Mouse (Mus musculus) c-Kit-negative CD71-positive TER-119-positive erythroid progenitor cells, embryonic 14.5 days (primary cell): Measurements from ENCODE around the gene Thrap3.
"Not testable (repeated sequence)": the region's sequence is repeated elsewhere in the genome, so short reads cannot be mapped to it uniquely, and the experiment has no call there.

Experiments
- DNase-seq: peaks from one replicate; pipeline ENCODE4 v3.0.0-alpha.2; 2013; ENCODE audit warnings: low read depth, low spot score

Thrap3 gene

DNA sequence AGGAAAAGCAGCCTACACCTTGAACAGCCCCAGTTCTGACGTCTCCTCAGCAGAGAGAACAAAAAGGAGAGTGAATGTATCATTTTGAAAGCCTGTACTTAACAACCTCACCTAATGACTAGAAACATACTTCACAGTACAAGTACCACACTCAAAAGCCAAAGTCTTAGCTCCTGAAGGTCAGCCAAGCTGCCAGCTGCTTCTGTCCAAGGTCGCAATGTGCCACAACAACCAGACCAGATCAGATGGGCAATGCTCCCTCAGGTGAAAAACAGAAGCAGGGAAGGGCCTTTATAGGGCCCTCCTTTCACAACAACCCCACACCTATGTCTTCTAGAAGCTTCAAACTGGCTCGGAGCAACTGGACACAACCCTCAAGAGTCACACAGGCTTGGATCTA lies 36.5 kb downstream of the Thrap3 start:
- no peak for DNase-seq

DNA sequence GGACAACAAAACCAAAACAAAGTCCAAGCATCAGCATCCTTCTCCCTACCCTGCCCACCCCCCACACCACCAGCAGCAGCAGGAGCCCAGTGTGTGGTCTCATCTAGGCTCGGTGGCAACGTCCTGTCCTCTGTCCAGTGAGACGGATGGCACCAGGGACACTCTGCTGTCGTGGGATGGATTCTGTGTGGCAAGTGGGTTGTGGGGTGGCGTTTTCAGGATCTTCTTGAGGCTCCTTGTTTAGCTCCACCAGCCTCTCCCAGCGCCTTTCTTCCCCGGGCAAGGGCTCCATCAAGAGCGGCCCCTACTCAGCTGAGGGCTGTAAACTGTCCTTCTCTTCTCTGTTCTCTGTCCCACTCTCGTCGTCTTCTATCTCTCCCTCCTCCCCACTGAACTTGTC lies 37.5 kb downstream of the Thrap3 start:
- not testable (repeated sequence) for DNase-seq

DNA sequence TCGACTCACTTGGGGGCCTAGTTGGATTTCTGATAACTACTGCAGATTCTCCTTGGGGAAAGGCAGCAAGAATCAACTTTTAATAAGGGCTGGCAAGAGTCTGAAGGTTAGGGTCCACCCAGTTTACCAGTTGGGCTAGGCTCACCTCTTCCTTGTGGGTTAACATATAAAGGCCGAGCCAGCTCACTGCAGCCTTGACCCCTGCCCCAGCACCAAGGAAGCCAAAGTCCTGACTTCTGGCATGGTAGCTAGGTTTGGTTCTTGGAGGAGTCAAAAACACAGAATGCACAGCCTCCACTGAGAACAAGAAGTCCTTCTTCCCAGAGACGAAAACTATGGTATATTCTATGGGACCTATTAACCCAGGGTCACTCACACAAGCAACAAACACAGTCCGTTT lies 38.9 kb downstream of the Thrap3 start:
- no peak for DNase-seq

DNA sequence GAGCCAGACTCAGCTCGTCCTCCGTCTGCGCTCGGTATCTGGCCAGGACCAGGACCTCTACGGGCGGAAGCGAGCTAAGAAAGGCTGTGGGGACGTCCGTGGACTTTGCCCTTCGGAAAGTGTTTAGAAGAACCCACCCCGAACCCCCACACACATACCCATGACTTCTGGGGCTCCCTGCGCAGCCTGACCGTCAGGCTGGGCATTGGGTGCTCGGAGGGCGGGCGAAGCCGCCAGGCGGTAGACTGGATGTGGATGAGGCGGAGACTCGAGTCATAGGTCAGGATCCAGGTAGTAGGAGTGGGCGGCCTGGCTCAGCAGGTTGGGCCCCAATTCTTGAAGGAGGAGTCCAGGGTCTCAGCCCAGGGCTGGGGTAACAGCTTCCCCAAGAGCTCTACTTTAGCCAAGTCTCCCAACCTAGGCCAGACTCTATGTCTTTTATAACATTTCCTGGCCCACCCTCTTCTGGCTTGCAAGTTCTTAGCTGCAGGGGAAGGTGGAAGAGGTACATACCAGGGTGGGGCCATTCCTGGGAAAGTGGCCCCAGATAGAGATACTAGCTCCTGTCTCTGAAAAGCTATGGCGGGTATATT lies 39.4 kb downstream of the Thrap3 start, which contains the start of gene Sh3d21:
TSS of gene Sh3d21 (minus strand) at position 425 of the 593 bp plus-strand sequence.
- no peak for DNase-seq

DNA sequence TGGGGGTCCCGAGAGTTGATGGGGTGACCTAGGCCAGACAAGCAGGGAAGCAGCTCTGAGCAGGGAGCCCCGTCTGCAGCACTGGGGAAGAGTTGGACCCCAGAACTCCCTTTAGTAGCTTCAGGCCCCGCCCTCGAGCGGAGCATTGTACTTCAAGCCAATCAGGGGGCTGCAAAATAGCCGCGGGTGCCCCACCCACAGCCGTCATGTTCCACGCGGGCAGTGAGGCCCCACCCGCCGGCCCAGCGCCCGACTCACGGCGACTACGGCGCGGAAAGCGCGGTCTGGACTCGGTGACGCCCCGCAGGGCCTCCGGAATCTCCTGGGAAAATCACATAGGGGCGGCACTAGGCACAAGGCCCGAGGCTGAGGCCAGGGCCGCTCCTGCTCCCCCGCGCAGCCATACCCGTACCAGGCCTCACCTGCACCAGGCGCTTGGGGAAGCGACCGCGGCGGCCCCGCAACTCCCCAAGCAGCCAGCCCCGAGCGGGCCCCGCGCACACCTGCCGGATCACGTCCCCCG lies 40.0 kb downstream of the Thrap3 start:
- peak; percentile 36 for DNase-seq

DNA sequence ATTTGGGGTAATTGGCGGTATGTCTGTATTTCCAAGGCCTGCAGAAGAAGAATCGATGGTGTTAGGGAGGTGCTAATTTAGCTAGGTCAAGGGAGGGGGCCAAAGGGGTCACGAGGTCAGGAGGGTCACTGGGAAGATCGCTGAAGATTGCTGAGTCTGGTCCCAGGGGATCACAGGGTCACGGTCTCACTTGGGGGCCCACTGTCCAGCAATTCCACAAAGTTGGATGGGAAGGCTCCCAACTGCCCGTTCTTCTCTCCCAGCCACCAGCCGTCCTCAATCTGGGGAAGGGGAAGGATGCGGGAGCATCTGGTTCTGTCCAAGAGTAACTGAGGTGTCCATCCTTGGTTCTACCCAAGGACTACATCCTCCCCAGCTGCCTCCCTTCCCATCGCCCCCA lies 40.6 kb downstream of the Thrap3 start:
- no peak for DNase-seq

DNA sequence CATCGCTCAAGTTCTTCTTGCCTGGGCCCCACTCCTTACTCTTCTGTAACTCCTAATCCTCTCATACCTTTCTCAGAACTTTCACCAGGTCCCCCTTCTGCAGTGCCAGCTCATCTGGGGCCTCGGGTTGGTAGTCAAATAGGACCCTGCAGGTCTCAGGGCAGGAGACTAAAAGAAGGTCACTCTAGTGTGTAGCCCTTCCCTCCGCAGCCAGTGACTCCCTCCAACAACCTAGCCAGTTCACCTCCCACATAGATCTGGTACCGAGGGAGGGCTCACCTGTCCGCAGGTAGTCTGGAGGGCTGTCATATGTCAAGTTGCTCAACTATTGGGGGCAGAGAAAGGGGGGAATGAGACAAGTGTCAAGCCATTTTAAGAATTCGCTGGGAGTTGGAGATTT lies 41.1 kb downstream of the Thrap3 start:
- no peak for DNase-seq

DNA sequence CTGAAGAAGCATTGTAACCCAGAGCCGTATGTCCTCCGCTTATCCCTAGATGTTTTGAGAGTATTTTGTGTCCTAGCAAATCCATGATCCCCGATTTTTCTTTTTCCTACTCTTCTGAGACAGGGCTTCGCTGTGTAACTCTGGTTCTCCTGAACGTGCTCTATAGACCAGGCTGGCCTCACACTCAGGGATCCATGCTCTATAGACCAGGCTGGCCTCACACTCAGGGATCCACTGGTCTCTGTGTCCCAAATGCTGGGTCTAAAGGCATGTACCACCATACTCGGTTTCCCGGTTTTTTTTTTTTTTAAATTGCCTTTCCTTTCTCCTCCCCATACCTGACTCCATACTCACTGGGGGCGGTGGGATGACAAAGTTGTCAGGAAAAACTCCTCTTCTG lies 41.6 kb downstream of the Thrap3 start:
- DNase-seq: no peak

DNA sequence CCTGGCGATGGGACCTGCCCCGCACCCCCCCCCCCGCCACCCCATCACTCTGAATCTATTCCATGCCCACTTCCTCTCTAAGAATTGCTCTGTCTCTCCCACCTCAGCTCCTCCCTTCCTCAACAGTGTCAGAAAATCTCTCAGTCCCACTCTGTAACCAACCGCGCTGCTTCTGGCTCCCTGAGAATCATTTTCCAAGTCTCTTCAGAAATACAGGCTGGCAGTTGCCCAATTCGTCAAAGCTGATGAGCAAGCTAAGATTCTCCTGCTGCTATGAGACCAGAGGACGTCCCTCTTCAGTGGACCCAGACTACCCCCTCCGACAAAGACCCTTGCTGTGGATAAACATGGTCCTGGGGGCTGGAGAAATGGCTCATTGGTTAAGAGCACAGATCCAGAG lies 43.1 kb downstream of the Thrap3 start:
- no peak for DNase-seq

DNA sequence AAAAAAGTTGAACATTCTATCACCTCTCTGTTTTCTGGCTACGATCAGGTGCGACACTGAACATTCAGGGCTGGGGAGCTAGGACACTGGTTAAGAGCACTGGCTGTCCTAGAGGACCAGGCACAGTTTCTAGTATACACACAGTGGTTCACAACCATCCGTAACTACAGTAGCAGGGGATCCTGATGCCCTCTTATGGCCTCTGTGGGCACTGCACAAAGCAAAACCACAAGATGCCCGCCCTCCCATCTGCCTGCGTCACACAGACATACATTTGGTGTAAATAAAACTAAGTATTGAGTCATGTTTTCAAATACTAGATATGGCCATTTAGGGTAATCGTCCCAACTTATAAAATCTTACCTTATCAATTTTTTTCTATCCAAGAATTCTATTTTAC lies 45.0 kb downstream of the Thrap3 start:
- DNase-seq: no peak

DNA sequence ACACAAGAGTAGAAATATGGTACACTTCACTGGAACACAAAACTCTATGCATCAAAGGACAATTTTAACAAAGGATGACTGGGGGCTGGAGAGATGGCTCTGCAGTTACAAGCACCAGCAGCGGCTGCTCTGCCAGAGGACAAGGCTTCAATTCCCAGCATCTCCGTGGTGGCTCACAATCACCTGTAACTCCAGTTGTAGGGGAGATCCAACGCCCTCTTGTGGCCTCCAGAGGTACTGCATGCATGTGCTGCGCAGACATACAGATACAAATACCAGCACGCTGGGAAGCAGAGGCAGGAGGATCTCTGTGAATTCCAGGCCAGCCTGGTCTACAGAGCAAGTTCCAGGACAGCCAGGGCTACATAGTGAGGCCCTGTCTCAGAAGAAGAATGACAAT lies 45.9 kb downstream of the Thrap3 start:
- peak; percentile 40 for DNase-seq

DNA sequence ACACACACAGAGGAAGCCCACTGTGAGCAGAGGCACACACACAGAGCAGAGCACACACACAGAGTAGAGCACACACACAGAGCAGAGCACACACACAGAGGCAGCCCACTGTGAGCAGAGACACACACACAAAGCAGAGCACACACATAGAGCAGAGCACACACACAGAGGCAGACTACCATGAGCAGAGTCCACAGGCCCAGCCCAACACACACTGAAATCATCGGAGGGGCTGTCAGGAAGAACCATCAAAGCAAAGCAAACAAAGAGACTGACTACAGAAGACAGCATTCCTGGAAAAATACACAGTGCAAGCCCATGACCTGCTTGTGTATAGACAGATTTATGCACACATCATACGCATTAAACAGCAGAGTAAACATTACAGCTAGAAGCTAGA lies 46.7 kb downstream of the Thrap3 start:
- DNase-seq: no peak

DNA sequence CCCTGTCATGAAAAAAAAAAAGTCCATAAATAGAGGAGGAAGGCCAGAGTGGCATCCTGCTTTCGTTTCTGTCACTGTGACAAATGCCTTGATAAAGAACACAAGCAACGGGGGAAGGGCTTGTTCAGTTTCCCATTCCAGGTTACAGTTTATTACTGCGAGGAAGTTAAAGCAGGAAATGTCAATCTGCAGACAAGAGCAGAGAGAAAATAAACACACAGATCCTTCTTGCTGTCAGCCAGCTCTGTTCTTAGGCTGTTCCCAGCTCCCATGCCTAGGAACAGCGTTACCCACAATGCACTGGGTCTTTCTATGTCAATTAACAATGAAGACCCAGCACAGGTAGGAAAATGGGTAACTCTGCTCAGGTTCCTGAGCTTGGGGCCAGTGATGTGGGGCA lies 47.4 kb downstream of the Thrap3 start:
- no peak for DNase-seq

DNA sequence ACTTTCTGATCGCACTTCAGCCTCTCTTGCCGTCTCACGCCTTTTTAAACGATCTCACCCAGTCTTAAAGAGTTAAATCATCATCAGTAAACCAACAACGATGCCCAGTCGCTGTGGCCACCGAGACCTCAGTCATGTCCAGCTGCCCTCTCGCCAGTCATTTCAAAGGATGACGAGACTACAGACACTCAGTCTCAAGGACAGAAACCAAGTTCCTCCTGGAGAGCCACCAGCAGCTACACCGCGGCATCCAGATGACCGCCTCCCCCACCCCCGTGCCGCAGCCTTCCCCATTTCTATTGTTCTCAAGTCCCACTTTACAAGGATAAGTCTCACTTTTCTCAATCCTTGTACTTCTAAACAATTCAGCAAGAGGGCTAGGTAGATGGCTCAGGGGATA lies 49.7 kb downstream of the Thrap3 start:
- DNase-seq: no peak

DNA sequence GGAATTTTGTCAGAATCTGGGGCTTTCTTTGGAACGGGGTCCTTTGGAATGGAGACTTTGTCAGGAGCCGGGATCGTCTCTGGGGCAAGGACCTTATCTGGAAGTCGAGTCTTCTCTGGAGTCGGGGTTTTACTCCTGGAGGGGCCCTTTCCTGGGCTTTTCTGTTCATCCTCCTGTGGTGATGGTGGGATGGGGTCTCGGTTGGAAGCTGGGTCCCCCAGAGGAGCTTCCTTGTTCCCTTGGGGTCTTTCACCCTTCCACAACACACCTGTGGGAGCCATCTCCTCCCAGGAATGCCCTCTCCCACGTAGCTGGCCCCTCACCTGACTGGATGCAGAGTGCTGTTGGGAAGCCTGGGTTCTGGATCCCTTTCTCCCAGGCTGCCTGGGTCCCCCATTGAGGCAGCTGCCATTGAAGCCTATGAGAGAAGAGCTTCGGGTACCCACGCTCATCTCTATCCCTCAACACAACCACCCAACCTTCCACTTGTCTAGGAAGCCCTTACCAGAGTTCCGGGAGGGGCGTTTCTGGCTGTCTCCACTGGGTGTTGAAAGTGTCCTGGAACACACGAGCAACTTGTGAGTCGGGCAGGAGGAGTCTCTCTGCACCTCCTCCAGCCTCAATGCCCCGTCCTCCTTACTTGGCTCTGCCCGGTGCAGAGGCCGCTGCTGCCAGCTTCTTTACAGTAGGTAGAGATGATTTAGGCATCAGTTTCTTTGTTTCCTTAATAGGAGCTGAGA lies 50.7 kb downstream of the Thrap3 start:
- DNase-seq: no peak

DNA sequence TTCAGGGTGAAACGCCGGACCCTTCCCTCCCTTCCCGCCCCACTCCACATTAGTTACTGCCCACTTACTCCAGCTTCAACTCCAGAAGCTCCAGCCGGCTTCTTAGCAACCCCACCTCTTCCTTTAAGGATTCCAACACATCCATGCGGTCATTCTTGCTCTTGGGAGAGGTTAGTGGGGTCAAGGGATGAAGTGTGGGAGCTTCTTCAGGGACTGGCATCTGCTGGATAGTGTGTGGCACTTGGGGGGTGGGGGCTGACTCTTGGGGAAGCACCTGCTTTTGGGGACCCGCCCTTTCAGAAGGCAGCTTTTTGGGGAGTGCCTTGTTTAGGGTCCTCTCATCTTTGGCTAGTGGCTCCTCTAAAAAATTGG lies 51.6 kb downstream of the Thrap3 start:
- no peak for DNase-seq

DNA sequence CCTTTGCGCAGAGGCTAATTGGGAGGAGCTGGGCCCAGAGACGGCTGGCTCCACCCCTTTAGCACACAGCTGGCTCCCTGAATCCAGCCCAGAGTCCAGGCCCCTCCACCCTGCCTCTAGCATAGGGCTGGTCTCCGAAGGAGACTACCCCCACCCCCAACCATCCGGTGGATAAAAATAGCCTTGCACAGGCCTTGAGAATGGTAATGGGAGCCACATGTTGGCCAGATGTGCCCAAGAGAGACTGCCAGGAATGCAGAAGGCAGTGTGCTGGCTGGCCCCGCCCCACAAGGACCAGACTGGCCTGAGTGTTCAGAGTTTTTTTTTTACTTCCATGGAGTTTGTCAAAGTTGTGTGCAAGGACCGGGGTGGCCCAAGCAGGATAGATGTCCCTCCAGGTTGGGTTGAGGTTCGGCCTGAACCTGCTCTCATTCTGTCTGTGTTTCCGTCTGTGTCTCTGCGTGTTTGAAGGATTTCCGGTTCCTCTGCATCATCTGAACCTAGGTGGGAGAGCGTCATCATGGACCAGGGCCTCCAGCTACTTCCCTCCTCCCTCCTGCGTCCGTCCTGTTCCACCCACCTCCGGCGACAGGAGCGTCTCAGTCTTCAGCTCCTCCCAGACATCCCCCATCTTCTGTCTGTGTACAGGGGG lies 52.1 kb downstream of the Thrap3 start:
- DNase-seq: no peak

DNA sequence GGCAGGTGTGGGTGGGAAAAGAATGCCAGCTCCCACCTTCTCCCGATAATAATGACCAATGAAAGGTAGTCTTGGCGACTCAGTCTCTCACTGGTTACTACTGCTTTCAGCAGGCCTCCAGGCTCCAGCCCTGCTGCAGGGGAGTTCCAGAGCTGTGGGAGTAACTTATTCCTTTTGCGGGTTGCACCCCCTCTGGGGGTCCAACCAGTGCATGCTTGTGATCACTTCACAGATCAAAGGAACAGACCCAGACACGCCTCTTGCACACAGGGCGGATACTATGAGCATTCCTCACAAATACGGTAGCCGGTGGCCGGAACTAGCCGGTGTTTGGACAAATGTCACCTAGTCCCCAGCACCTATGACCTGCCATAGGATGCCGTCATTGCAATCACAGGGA lies 52.8 kb downstream of the Thrap3 start:
- DNase-seq: no peak

DNA sequence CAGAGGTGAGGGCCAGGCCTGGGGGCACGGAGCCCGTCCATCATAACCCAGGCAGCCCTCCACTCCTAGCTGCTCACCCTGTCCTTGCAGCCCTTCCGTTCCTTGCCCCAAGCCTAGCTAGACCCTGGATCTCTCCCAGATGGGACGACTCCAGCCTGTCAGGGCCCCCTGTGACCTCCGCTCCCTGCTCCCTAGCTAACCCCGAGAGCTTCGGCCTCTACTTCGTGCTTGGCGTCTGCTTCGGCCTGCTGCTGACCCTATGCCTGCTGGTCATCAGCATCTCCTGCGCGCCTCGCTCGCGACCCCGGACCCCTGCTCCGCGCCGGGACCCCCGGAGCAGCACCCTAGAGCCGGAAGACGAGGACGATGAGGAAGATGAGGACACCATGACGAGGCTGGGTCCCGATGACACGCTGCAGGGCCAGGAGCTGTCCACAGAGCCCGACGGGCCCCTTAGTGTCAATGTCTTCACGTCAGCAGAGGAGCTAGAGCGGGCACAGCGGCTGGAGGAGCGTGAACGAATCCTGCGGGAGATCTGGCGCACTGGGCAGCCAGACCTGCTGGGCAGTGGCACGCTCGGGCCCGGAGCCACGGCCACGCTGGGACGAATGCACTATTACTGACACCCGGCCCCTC lies 53.4 kb downstream of the Thrap3 start:
- DNase-seq: no peak

DNA sequence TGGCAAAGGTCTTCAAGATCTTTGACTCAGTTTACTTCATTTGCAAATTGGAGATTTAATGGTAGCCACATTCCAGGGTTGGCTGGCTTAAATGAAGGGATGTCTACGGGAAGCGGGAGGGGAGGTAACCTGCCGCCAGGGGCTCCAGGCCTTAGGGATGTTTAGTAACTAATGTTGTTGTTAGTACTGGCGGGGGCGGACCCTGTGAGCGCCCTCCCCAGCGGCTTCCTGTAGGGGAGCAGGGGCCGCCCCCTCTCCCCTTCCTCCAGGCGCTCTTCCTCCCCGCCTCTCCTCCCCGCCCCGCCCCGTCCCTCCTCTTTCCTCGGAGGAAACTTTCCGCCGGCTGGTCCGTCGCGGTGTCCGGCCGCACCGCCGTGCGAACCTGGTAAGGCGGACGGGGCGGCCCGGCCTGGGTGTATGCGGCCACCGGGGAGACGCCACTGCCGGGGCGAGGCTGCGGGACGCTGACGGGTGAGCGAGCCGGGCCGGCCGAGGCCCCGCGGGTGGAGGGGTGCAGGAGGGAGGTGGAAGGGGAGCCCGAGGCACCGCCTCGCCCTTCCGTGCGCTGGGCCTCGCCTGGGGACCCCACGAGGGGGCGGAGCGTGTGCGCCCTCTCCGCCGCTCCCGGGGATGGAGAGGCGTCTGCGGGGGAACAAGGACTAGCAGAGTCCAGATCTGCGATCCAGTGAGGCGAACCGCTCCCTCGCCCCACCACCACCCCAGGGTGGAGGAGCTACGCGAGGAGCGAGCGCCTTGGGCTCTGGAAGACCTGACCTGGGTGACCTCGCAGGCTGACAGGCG lies 54.2 kb downstream of the Thrap3 start:
- DNase-seq: no peak

DNA sequence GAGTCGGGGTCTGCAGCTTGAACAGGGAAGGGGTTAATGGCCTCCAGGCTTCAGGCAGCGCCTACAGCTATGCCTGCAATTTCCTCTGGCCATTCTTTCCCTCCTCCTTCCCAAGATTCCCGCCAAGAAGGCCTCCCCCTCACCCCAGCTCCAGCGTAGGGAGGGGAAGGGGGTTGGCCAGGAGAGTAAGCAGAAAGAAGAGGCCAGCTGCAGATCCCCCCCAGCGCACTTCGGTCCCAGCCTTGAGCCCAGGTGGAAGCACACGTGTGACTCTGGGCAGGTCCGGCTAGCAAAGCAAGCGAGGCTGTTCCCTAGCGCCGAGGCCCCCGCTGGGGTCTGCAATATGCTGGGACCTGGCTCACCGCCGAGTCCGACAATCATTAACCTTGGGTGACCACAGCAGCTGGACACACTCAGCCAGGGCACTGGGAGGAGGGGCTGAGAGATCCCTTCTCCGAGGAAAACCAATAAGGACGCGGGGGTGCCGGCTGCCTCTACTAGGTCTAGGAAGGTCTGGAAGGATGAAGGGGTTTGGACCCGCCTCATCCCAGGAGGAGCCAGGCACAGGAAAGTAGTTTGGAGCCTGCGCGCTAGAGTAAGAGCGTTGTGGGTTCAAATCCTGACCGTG lies 54.9 kb downstream of the Thrap3 start, which contains the start of gene Eva1b:
TSS of gene Eva1b (plus strand) at position 212 of the 628 bp plus-strand sequence.
- DNase-seq: no peak
